Mouse (Mus musculus): Measurements from ENCODE around the gene Rps28. TPM values are rescaled to one million over a fixed set of nuclear protein-coding genes. Genes with fewer than 3 reads are reported as not detected.
"Not testable (repeated sequence)": the region's sequence is repeated elsewhere in the genome, so short reads cannot be mapped to it uniquely, and the experiment has no call there.

Gene Rps28
- polyA plus RNA-seq (2015; fragmentation: Nextera tagmentation; extraction: Ambion mirVana), result 962 and 978 TPM in 2 replicates

GRCm38 (mm10) chr17:33824084-33824996 lies at the start of gene Rps28, which contains the start of gene Ndufa7:
Rps28 (minus strand) TSS chr17:33824562.
Ndufa7 (plus strand) TSS chr17:33824572.
- H3K4me3 ChIP-seq, result peak within 1 kb of the TSS; percentile 82
- H3K36me3 ChIP-seq, result peaks cover 57% of the 10 kb centered on the region
- peak within 1 kb of the TSS; percentile 96 for H3K4me2 ChIP-seq (replicated peaks)
- under 1% methylated on average over 51 of the region's 51 CpGs for WGBS
- peaks cover 41% of the 10 kb centered on the region for H3K4me1 ChIP-seq
- peak within 1 kb of the TSS; percentile 87 for H3K9ac ChIP-seq
- H3K27me3 ChIP-seq, result no peaks in the 10 kb centered on the region
- no peaks in the 10 kb centered on the region for H3K9me3 ChIP-seq
- peak within 1 kb of the TSS; percentile 92 for H3K27ac ChIP-seq
- ATAC-seq (ENCODE audit: low FRiP score, low read depth), result peak; percentile 95

- WGBS, result 81% methylated on average over 7 of the region's 12 CpGs
- H3K9me3 ChIP-seq; H3K4me1 ChIP-seq; H3K9ac ChIP-seq; H3K4me2 ChIP-seq (replicated peaks); ATAC-seq (ENCODE audit: low FRiP score, low read depth); H3K4me3 ChIP-seq; H3K27me3 ChIP-seq; H3K27ac ChIP-seq: not testable (repeated sequence)
- peaks cover 31% of the 10 kb centered on the region for H3K36me3 ChIP-seq
Observed at GRCm38 (mm10) chr17:33873537-33873936, 49.2 kb upstream of the Rps28 start, which contains the start of gene Gm7029. Gm7029 (plus strand) TSS chr17:33873837.

- Histone ChIP-seq H3K27me3 (no peaks in the 10 kb centered on the region), H3K27ac (no peak overlapping the region), H3K36me3 (no peaks in the 10 kb centered on the region), H3K4me1 (no peaks in the 10 kb centered on the region), H3K9me3 (no peaks in the 10 kb centered on the region), H3K4me2 (replicated peaks) (no peak overlapping the region), H3K9ac (no peak overlapping the region), H3K4me3 (no peak overlapping the region)
- 38% methylated on average over 9 of the region's 9 CpGs for WGBS
- ATAC-seq (ENCODE audit: low FRiP score, low read depth), result no peak
Observed at GRCm38 (mm10) chr17:33865330-33866030, 41.1 kb upstream of the Rps28 start.

DNA sequence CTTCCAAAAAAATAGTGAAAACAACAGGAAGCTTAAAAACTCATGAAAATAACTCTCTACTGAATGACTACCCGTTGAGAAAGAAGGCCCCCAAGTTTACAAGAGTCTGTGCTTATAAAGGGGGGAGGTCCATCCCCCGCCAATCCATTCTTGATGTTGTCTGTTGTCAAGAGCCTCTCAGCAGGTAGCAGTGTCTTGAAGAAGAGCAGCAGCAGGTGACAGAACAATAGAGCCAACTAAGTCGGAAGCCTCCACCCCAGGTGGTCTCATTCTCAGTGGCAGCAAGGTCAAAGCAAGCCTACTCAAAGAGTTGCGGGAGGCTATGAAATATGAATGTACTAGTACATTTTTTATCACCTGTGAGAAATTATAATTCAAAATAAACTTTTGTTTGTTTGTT lies 33.5 kb upstream of the Rps28 start:
- ATAC-seq (ENCODE audit: low FRiP score, low read depth), result no peak
- Histone ChIP-seq H3K4me1 (no peaks in the 10 kb centered on the region), H3K27ac (no peak overlapping the region), H3K27me3 (no peaks in the 10 kb centered on the region), H3K4me2 (replicated peaks) (no peak overlapping the region), H3K9ac (no peak overlapping the region), H3K9me3 (0 out of 2 replicates have a peak, but pooled peaks cover 3% of the 10 kb centered on the region), H3K4me3 (no peak overlapping the region), H3K36me3 (no peaks in the 10 kb centered on the region)
- WGBS, result 82% methylated on average over 4 of the region's 4 CpGs

GRCm38 (mm10) chr17:33851331-33851730 lies 27.0 kb upstream of the Rps28 start:
- H3K4me2 ChIP-seq (replicated peaks), result no peak overlapping the region
- ATAC-seq (ENCODE audit: low FRiP score, low read depth), result no peak
- no peaks in the 10 kb centered on the region for H3K4me1 ChIP-seq
- H3K9me3 ChIP-seq, result no peaks in the 10 kb centered on the region
- peaks cover 26% of the 10 kb centered on the region for H3K36me3 ChIP-seq
- H3K4me3 ChIP-seq, result no peak overlapping the region
- 71% methylated on average over 1 of the region's 1 CpGs for WGBS
- H3K27me3 ChIP-seq, result no peaks in the 10 kb centered on the region
- no peak overlapping the region for H3K9ac ChIP-seq
- H3K27ac ChIP-seq, result no peak overlapping the region

GRCm38 (mm10) chr17:33848139-33848538 lies 23.8 kb upstream of the Rps28 start:
- no peak overlapping the region for H3K9ac ChIP-seq
- H3K36me3 ChIP-seq, result peaks cover 26% of the 10 kb centered on the region
- WGBS, result 58% methylated on average over 8 of the region's 8 CpGs
- no peak overlapping the region for H3K27ac ChIP-seq
- no peaks in the 10 kb centered on the region for H3K9me3 ChIP-seq
- ATAC-seq (ENCODE audit: low FRiP score, low read depth), result no peak
- peaks cover 14% of the 10 kb centered on the region for H3K4me1 ChIP-seq
- H3K27me3 ChIP-seq, result no peaks in the 10 kb centered on the region
- H3K4me2 ChIP-seq (replicated peaks), result no peak overlapping the region
- H3K4me3 ChIP-seq, result no peak overlapping the region

- Histone ChIP-seq H3K9me3 (no peaks in the 10 kb centered on the region), H3K27me3 (no peaks in the 10 kb centered on the region), H3K36me3 (peaks cover 24% of the 10 kb centered on the region), H3K27ac (no peak overlapping the region), H3K4me1 (peaks cover 14% of the 10 kb centered on the region), H3K9ac (peak overlapping the region; percentile 76), H3K4me3 (peak overlapping the region; percentile 77), H3K4me2 (replicated peaks) (peak overlapping the region; percentile 76)
- WGBS, result 51% methylated on average over 1 of the region's 1 CpGs
- ATAC-seq (ENCODE audit: low FRiP score, low read depth), result no peak
Observed at GRCm38 (mm10) chr17:33844196-33844595, 19.8 kb upstream of the Rps28 start.

GRCm38 (mm10) chr17:33842966-33843795 lies 18.8 kb upstream of the Rps28 start, which contains the start of gene Cd320:
Cd320 (plus strand) TSS chr17:33843091.
- peak within 1 kb of the TSS; percentile 77 for H3K4me3 ChIP-seq
- H3K27me3 ChIP-seq, result no peaks in the 10 kb centered on the region
- peak within 1 kb of the TSS; percentile 76 for H3K9ac ChIP-seq
- ATAC-seq (ENCODE audit: low FRiP score, low read depth), result peak; percentile 92
- peaks cover 24% of the 10 kb centered on the region for H3K36me3 ChIP-seq
- H3K27ac ChIP-seq, result no peak within 1 kb of the TSS
- peak within 1 kb of the TSS; percentile 76 for H3K4me2 ChIP-seq (replicated peaks)
- H3K9me3 ChIP-seq, result no peaks in the 10 kb centered on the region
- WGBS, result 0% methylated on average over 45 of the region's 45 CpGs
- H3K4me1 ChIP-seq, result peaks cover 14% of the 10 kb centered on the region

DNA sequence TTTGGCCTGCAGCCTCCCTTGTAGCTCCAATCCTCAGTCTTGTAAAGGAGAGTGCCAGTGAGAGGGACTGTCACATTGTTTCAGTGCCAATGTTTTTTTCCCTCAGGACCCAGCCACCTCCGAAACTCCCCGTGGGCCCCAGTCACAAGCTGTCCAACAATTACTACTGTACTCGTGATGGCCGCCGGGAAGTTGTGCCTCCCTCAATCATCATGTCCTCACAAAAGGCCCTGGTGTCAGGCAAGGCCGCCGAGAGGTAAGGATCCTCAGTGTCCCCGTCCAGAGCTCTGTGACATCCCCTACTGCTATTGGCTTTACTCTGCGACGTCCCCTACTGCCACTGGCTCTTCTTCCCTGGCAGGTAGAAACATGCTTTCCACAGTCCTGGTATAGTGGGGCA lies 5.2 kb upstream of the Rps28 start:
- H3K4me2 ChIP-seq (replicated peaks), result no peak overlapping the region
- no peaks in the 10 kb centered on the region for H3K27me3 ChIP-seq
- H3K4me3 ChIP-seq, result no peak overlapping the region
- H3K4me1 ChIP-seq, result peaks cover 17% of the 10 kb centered on the region
- WGBS, result 89% methylated on average over 10 of the region's 10 CpGs
- H3K9ac ChIP-seq, result no peak overlapping the region
- H3K9me3 ChIP-seq, result no peaks in the 10 kb centered on the region
- H3K27ac ChIP-seq, result no peak overlapping the region
- ATAC-seq (ENCODE audit: low FRiP score, low read depth), result no peak
- peaks cover 68% of the 10 kb centered on the region for H3K36me3 ChIP-seq

DNA sequence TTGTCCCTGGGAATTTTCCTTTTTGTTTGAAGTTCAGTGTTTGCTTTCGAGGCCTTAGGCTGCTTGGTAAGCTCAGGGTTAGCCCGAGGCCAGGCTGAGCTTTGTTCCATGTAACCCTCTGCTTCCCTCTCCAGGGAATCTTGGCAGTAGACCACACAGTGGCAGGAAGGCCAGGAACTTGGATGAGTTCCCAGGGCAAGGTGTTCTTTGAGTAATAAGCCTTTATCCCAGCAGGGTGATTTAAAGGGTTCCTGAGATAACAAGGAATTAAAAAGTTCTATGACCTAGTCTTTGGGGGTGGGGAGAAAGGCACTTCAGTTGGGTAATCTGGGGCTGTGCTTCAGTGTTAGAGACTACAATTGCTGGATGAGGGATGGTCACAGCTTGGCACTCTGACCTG lies 4.5 kb upstream of the Rps28 start:
- Histone ChIP-seq H3K4me2 (replicated peaks) (no peak overlapping the region), H3K27ac (no peak overlapping the region), H3K4me3 (no peak overlapping the region), H3K9me3 (no peaks in the 10 kb centered on the region), H3K9ac (0 out of 2 replicates have a peak overlapping the region, but pooled peaks have one; percentile 25), H3K36me3 (peaks cover 61% of the 10 kb centered on the region), H3K4me1 (peaks cover 17% of the 10 kb centered on the region), H3K27me3 (no peaks in the 10 kb centered on the region)
- ATAC-seq (ENCODE audit: low FRiP score, low read depth), result no peak
- 69% methylated on average over 2 of the region's 2 CpGs for WGBS

GRCm38 (mm10) chr17:33826850-33827249 lies 2.5 kb upstream of the Rps28 start:
- no peaks in the 10 kb centered on the region for H3K27me3 ChIP-seq
- no peak overlapping the region for H3K4me2 ChIP-seq (replicated peaks)
- ATAC-seq (ENCODE audit: low FRiP score, low read depth), result no peak
- peaks cover 35% of the 10 kb centered on the region for H3K4me1 ChIP-seq
- no peaks in the 10 kb centered on the region for H3K9me3 ChIP-seq
- H3K36me3 ChIP-seq, result peaks cover 57% of the 10 kb centered on the region
- no peak overlapping the region for H3K9ac ChIP-seq
- H3K4me3 ChIP-seq, result no peak overlapping the region
- no peak overlapping the region for H3K27ac ChIP-seq
- WGBS, result under 1% methylated on average over 3 of the region's 3 CpGs

Measured in limb, embryonic 13.5 days (tissue).